Mouse (Mus musculus): Measurements from ENCODE around the gene Gfra1. TPM values are rescaled to one million over a fixed set of nuclear protein-coding genes. Genes with fewer than 3 reads are reported as not detected.

The Gfra1 gene
- polyA plus RNA-seq, 1 experiment from 2014 or later: 40.4 TPM

DNA sequence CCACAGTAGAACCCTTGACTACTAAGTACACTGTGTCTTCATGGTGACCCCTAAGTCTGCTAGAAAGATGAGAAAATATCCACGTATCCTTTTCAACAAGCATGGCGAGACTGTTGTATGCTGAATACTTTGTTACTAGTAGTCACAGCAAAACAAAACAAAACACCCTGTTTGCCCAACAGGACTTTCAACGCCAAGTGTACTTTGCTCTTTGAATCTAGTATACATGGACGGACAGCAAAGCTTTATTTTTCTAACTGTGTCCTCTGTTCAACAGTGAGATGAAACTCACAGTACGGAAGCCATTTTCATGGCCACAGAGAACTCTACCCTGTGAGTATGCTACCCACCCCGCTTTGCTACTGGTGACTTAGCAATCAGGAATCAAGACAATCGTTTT lies 62.6 kb downstream of the Gfra1 start:
- Histone ChIP-seq H3K27ac (ENCODE audit: low read depth, low read length) (no peak overlapping the region), H3K9ac (ENCODE audit: low read length) (no peak overlapping the region), H3K4me3 (ENCODE audit: low read depth, low read length) (no peak overlapping the region), H3K4me2 (ENCODE audit: low read depth) (no peak overlapping the region), H3K27me3 (ENCODE audit: control insufficient read depth, insufficient read depth, low read length) (no peaks in the 10 kb centered on the region), H3K36me3 (ENCODE audit: control insufficient read depth, insufficient read depth, low read length) (no peaks in the 10 kb centered on the region), H3K4me1 (ENCODE audit: control insufficient read depth, insufficient read depth, low read length) (peaks cover 16% of the 10 kb centered on the region; the same call in 1 of the 2 replicates), H3K9me3 (ENCODE audit: control insufficient read depth, low read length) (no peaks in the 10 kb centered on the region)
- ATAC-seq (ENCODE audit: insufficient read depth, low FRiP score, low TSS enrichment): no peak
- WGBS: 88% methylated on average over 7 of the region's 7 CpGs
- DNase-seq (ENCODE audit: low spot score): no peak

DNA sequence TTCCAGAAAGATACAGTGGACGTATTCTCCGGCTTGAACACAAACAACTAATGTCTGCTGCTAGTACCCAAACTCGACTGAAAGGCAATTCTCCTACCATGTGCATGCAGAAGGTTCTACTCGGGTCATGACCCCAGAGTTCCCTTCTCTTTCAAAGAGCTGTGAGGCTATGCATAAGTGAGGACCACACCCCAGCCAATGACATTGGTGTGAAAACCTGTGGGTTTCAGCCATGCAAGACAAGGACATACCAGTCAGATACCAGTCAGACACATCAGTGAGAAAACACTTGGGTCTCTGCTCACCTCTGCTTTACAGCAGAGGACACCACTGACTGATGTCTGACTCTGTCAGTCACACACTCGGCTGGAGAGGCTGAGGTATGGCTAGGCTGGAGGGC lies 63.9 kb downstream of the Gfra1 start:
- DNase-seq (ENCODE audit: low spot score) (no peak), ATAC-seq (ENCODE audit: insufficient read depth, low FRiP score, low TSS enrichment) (no peak)
- Histone ChIP-seq H3K9ac (ENCODE audit: low read length) (no peak overlapping the region), H3K27me3 (ENCODE audit: control insufficient read depth, insufficient read depth, low read length) (no peaks in the 10 kb centered on the region), H3K9me3 (ENCODE audit: control insufficient read depth, low read length) (no peaks in the 10 kb centered on the region), H3K4me3 (ENCODE audit: low read depth, low read length) (no peak overlapping the region), H3K4me1 (ENCODE audit: control insufficient read depth, insufficient read depth, low read length) (peaks cover 16% of the 10 kb centered on the region; the same call in 1 of the 2 replicates), H3K27ac (ENCODE audit: low read depth, low read length) (no peak overlapping the region), H3K4me2 (ENCODE audit: low read depth) (no peak overlapping the region), H3K36me3 (ENCODE audit: control insufficient read depth, insufficient read depth, low read length) (no peaks in the 10 kb centered on the region)
- WGBS: 82% methylated on average over 5 of the region's 5 CpGs

- no peak overlapping the region for H3K4me3 ChIP-seq (ENCODE audit: low read depth, low read length)
- no peaks in the 10 kb centered on the region for H3K9me3 ChIP-seq (ENCODE audit: control insufficient read depth, low read length)
- no peak overlapping the region for H3K4me2 ChIP-seq (ENCODE audit: low read depth)
- no peak overlapping the region for H3K9ac ChIP-seq (ENCODE audit: low read length)
- DNase-seq (ENCODE audit: low spot score) (no peak), ATAC-seq (ENCODE audit: insufficient read depth, low FRiP score, low TSS enrichment) (no peak)
- 86% methylated on average over 8 of the region's 8 CpGs for WGBS
- peaks cover 4% of the 10 kb centered on the region; the same call in 1 of the 2 replicates for H3K4me1 ChIP-seq (ENCODE audit: control insufficient read depth, insufficient read depth, low read length)
- H3K27ac ChIP-seq (ENCODE audit: low read depth, low read length): no peak overlapping the region
- H3K27me3 ChIP-seq (ENCODE audit: control insufficient read depth, insufficient read depth, low read length): no peaks in the 10 kb centered on the region
- no peaks in the 10 kb centered on the region for H3K36me3 ChIP-seq (ENCODE audit: control insufficient read depth, insufficient read depth, low read length)
Observed at GRCm38 (mm10) chr19:58389466-58389865, 66.2 kb downstream of the Gfra1 start.

DNA sequence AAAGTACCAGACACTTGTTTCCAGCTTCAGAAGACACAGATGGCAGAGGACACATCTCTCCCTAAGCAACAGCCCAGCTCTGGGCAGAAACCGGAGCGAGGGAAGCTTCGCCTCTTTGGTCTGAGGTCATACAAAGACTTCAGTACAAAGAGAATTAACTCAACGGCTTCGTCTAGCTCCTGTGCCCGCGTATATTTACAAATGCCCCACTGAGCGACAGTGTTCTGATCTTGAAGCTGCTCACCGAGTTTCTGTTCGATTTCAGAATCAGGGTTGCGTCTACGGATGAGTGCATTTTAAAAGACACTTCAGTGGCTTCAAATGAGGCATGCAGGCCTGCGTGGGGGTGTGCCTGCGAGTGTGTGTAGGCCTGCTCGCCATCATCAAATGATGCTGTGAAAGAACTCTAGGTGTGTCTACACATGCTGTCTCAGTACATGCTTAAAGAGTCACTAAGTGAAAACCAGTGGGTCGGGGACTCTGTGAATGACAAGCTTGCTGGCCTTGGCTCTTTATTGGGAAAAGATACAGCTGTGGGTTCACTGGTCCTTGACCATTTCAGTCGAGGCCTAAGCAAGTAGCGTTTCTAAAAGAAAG lies 66.8 kb downstream of the Gfra1 start:
- ATAC-seq (ENCODE audit: insufficient read depth, low FRiP score, low TSS enrichment): no peak
- DNase-seq (ENCODE audit: low spot score): no peak
- Histone ChIP-seq H3K36me3 (ENCODE audit: control insufficient read depth, insufficient read depth, low read length) (no peaks in the 10 kb centered on the region), H3K4me1 (ENCODE audit: control insufficient read depth, insufficient read depth, low read length) (peaks cover 4% of the 10 kb centered on the region; the same call in 1 of the 2 replicates), H3K27me3 (ENCODE audit: control insufficient read depth, insufficient read depth, low read length) (no peaks in the 10 kb centered on the region), H3K4me2 (ENCODE audit: low read depth) (no peak overlapping the region), H3K9ac (ENCODE audit: low read length) (no peak overlapping the region), H3K27ac (ENCODE audit: low read depth, low read length) (no peak overlapping the region), H3K9me3 (ENCODE audit: control insufficient read depth, low read length) (no peaks in the 10 kb centered on the region), H3K4me3 (ENCODE audit: low read depth, low read length) (no peak overlapping the region)
- WGBS: 61% methylated on average over 18 of the region's 18 CpGs

DNA sequence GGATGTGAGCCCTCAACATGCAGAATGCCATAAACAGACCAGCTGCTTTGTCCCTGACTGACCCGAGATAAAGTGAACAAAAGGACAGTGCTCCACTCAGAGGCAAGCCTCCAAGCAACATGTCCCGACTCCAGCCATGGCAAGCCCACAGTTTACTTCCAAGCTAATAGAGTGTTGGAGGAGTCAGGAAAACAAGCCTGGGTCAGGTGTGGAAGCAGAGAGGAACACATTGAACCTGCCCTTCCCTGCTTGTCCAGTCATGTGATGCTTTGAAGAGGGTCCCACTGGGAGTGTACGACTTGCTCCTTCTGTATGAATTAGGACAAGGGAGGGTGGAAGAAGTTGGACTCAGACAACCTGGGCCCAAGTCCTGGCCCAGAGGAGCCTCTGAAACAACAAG lies 72.4 kb downstream of the Gfra1 start:
- Histone ChIP-seq H3K4me1 (ENCODE audit: control insufficient read depth, insufficient read depth, low read length) (no peaks in the 10 kb centered on the region), H3K4me3 (ENCODE audit: low read depth, low read length) (no peak overlapping the region), H3K36me3 (ENCODE audit: control insufficient read depth, insufficient read depth, low read length) (no peaks in the 10 kb centered on the region), H3K27ac (ENCODE audit: low read depth, low read length) (no peak overlapping the region), H3K27me3 (ENCODE audit: control insufficient read depth, insufficient read depth, low read length) (no peaks in the 10 kb centered on the region), H3K9ac (ENCODE audit: low read length) (no peak overlapping the region; the same call in 1 of the 2 replicates), H3K4me2 (ENCODE audit: low read depth) (no peak overlapping the region), H3K9me3 (ENCODE audit: control insufficient read depth, low read length) (no peaks in the 10 kb centered on the region)
- WGBS: 54% methylated on average over 3 of the region's 3 CpGs
- no peak for ATAC-seq (ENCODE audit: insufficient read depth, low FRiP score, low TSS enrichment)
- no peak for DNase-seq (ENCODE audit: low spot score)

- Histone ChIP-seq H3K9me3 (ENCODE audit: control insufficient read depth, low read length) (no peaks in the 10 kb centered on the region), H3K36me3 (ENCODE audit: control insufficient read depth, insufficient read depth, low read length) (no peaks in the 10 kb centered on the region), H3K4me1 (ENCODE audit: control insufficient read depth, insufficient read depth, low read length) (no peaks in the 10 kb centered on the region), H3K27ac (ENCODE audit: low read depth, low read length) (no peak overlapping the region), H3K4me2 (ENCODE audit: low read depth) (no peak overlapping the region), H3K4me3 (ENCODE audit: low read depth, low read length) (no peak overlapping the region), H3K27me3 (ENCODE audit: control insufficient read depth, insufficient read depth, low read length) (no peaks in the 10 kb centered on the region), H3K9ac (ENCODE audit: low read length) (no peak overlapping the region)
- 94% methylated on average over 7 of the region's 7 CpGs for WGBS
- ATAC-seq (ENCODE audit: insufficient read depth, low FRiP score, low TSS enrichment): no peak
- no peak for DNase-seq (ENCODE audit: low spot score)
Observed at GRCm38 (mm10) chr19:58382535-58382934, 73.2 kb downstream of the Gfra1 start.

DNA sequence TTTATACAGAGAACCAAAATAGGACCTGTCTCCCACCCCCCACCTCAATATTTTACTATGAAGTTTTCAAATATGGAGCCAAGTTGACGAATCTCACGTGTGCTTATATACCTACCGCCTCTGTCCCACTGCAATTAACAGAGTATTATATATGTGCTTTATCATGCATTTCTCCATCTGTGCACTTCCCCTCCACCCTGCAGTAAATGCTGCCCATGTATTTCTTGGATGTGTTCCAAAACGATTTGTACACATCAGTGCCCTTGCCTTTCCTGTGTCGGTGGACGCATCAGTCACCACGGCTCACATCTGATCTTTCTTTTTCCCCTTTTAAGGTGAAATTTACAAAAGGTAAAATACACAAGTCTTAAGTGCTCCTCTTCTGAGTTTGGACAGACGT lies 77.7 kb downstream of the Gfra1 start:
- no peaks in the 10 kb centered on the region for H3K9me3 ChIP-seq (ENCODE audit: control insufficient read depth, low read length)
- H3K27ac ChIP-seq (ENCODE audit: low read depth, low read length): no peak overlapping the region
- no peaks in the 10 kb centered on the region for H3K4me1 ChIP-seq (ENCODE audit: control insufficient read depth, insufficient read depth, low read length)
- H3K36me3 ChIP-seq (ENCODE audit: control insufficient read depth, insufficient read depth, low read length): no peaks in the 10 kb centered on the region
- no peak for DNase-seq (ENCODE audit: low spot score)
- no peaks in the 10 kb centered on the region for H3K27me3 ChIP-seq (ENCODE audit: control insufficient read depth, insufficient read depth, low read length)
- WGBS: 82% methylated on average over 8 of the region's 8 CpGs
- no peak overlapping the region for H3K4me2 ChIP-seq (ENCODE audit: low read depth)
- ATAC-seq (ENCODE audit: insufficient read depth, low FRiP score, low TSS enrichment): no peak
- no peak overlapping the region for H3K9ac ChIP-seq (ENCODE audit: low read length)
- no peak overlapping the region for H3K4me3 ChIP-seq (ENCODE audit: low read depth, low read length)

DNA sequence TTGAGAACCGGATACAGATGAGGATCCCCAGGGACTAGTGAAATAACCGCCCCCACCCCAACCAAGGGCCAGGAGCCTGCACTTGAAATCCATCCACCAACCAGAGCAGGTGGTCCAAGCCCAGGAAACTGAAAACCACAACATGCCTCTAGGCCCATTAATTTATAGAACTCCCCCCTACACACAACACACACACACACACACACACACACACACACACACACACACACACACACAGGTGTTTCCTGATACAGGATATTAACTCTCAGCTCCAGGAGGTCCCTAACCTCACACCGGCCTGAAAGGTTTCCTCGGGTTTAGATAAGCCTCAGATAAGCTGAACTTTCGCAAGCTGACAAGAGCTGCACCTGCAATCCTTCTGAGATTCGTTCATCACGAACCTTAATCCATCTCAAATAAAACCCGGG lies 79.0 kb downstream of the Gfra1 start:
- DNase-seq (ENCODE audit: low spot score): no peak
- Histone ChIP-seq H3K9ac (ENCODE audit: low read length) (no peak overlapping the region), H3K4me3 (ENCODE audit: low read depth, low read length) (no peak overlapping the region), H3K9me3 (ENCODE audit: control insufficient read depth, low read length) (no peaks in the 10 kb centered on the region), H3K36me3 (ENCODE audit: control insufficient read depth, insufficient read depth, low read length) (no peaks in the 10 kb centered on the region), H3K4me2 (ENCODE audit: low read depth) (no peak overlapping the region), H3K4me1 (ENCODE audit: control insufficient read depth, insufficient read depth, low read length) (no peaks in the 10 kb centered on the region), H3K27me3 (ENCODE audit: control insufficient read depth, insufficient read depth, low read length) (no peaks in the 10 kb centered on the region), H3K27ac (ENCODE audit: low read depth, low read length) (no peak overlapping the region)
- no peak for ATAC-seq (ENCODE audit: insufficient read depth, low FRiP score, low TSS enrichment)
- WGBS: 89% methylated on average over 8 of the region's 8 CpGs

GRCm38 (mm10) chr19:58374648-58375047 lies 81.1 kb downstream of the Gfra1 start:
- no peak overlapping the region for H3K4me3 ChIP-seq (ENCODE audit: low read depth, low read length)
- no peaks in the 10 kb centered on the region for H3K4me1 ChIP-seq (ENCODE audit: control insufficient read depth, insufficient read depth, low read length)
- DNase-seq (ENCODE audit: low spot score) (no peak), ATAC-seq (ENCODE audit: insufficient read depth, low FRiP score, low TSS enrichment) (no peak)
- no peak overlapping the region for H3K4me2 ChIP-seq (ENCODE audit: low read depth)
- H3K27ac ChIP-seq (ENCODE audit: low read depth, low read length): no peak overlapping the region
- H3K9me3 ChIP-seq (ENCODE audit: control insufficient read depth, low read length): no peaks in the 10 kb centered on the region
- H3K36me3 ChIP-seq (ENCODE audit: control insufficient read depth, insufficient read depth, low read length): no peaks in the 10 kb centered on the region
- no peak overlapping the region for H3K9ac ChIP-seq (ENCODE audit: low read length)
- no peaks in the 10 kb centered on the region for H3K27me3 ChIP-seq (ENCODE audit: control insufficient read depth, insufficient read depth, low read length)
- 97% methylated on average over 5 of the region's 5 CpGs for WGBS

Data from neural tube, embryonic 11.5 days (tissue).